Mouse (Mus musculus) ES-E14 (cell line): ENCODE results near the gene Prkcz. TPM values are rescaled to one million over a fixed set of nuclear protein-coding genes. Genes with fewer than 3 reads are reported as not detected.

Source experiments
- DNase-seq: peaks from one replicate; pipeline ENCODE4 v3.0.0-alpha.2; 2013; ENCODE audit warnings: low read depth, low spot score
- H3K27ac ChIP-seq: 2 replicates; pipeline ENCODE4 v1.5.1; 2012; ENCODE audit warnings: low read depth, mild to moderate bottlenecking, low read length, moderate library complexity, mixed read lengths; ENCODE audit not compliant: poor library complexity, insufficient read depth, severe bottlenecking
- H3K36me3 ChIP-seq: 2 replicates; pipeline ENCODE4 v1.6.1; 2012; ENCODE audit warnings: mild to moderate bottlenecking, low read length, moderate library complexity, mixed read lengths; ENCODE audit not compliant: control insufficient read depth, poor library complexity, insufficient read depth, severe bottlenecking
- H3K4me1 ChIP-seq, 2 experiments: fragments of 150-350 bp in 1 of 2; sonication (generic) in 1 of 2; 2 replicates each; pipeline ENCODE4 v1.6.1; 2012; ENCODE audit warnings: low read length in 2 of 2, mild to moderate bottlenecking in 1 of 2, mixed read lengths in 1 of 2; ENCODE audit not compliant: control insufficient read depth in 2 of 2, insufficient read depth in 2 of 2, poor library complexity in 1 of 2
- H3K4me3 ChIP-seq, 2 experiments: fragments of 150-350 bp in 1 of 2; sonication (generic) in 1 of 2; 2 replicates each; pipeline ENCODE4 v1.5.1; 2012; ENCODE audit warnings: low read length in 2 of 2, low read depth in 1 of 2, mild to moderate bottlenecking in 1 of 2, mixed read lengths in 1 of 2; ENCODE audit not compliant: insufficient read depth in 1 of 2, poor library complexity in 1 of 2, severe bottlenecking in 1 of 2
- H3K9ac ChIP-seq: 2 replicates; pipeline ENCODE4 v1.6.1; 2012; ENCODE audit warnings: low read depth, mild to moderate bottlenecking, low read length, mixed read lengths; ENCODE audit not compliant: poor library complexity, insufficient read depth, severe bottlenecking
- H3K9me3 ChIP-seq: fragments of 150-350 bp; sonication (generic); 2 replicates; pipeline ENCODE4 v1.6.1; 2012; ENCODE audit warnings: low read depth, mild to moderate bottlenecking, low read length; ENCODE audit not compliant: control insufficient read depth, insufficient read depth
- CHD2 ChIP-seq: IDR thresholded peaks from 2 replicates; pipeline ENCODE4 v1.6.1; 2014; ENCODE audit warnings: mild to moderate bottlenecking, low read depth, low read length, inconsistent platforms
- HCFC1 ChIP-seq: IDR thresholded peaks from 2 replicates; pipeline ENCODE4 v1.6.1; 2012; ENCODE audit warnings: low read length, inconsistent platforms, borderline replicate concordance; ENCODE audit not compliant: insufficient read depth
- MAFK ChIP-seq: IDR thresholded peaks from 2 replicates; pipeline ENCODE4 v1.6.1; 2014; ENCODE audit warnings: mild to moderate bottlenecking, low read depth, low read length, inconsistent platforms; ENCODE audit not compliant: insufficient read depth
- ZC3H11A ChIP-seq: IDR thresholded peaks from 2 replicates; pipeline ENCODE4 v1.6.1; 2012; ENCODE audit warnings: low read depth, mild to moderate bottlenecking, inconsistent platforms, low read length, borderline replicate concordance
- ZNF384 ChIP-seq: IDR thresholded peaks from 2 replicates; pipeline ENCODE4 v1.6.1; 2012; ENCODE audit warnings: low read depth, low read length, inconsistent platforms
- in situ Hi-C, 2 experiments: fragments of 600-800 bp; cut with MboI; formaldehyde crosslinking; loops; one replicate each; pipeline ENCODE4 v1.15.1; 2025; ENCODE audit warnings: low sequenced_read_pairs in 2 of 2, inconsistent platforms in 1 of 2; ENCODE audit not compliant: unreplicated experiment in 2 of 2
- total RNA-seq: library from RNA; depleted of rRNA; stranded (reverse); fragments of 300-350 nt; gene quantifications from 2 replicates; pipeline ENCODE4 v1.2.3, GENCODE M21; 2012

Gene Prkcz
- total RNA-seq, 1 experiment = 17.0 TPM

DNA sequence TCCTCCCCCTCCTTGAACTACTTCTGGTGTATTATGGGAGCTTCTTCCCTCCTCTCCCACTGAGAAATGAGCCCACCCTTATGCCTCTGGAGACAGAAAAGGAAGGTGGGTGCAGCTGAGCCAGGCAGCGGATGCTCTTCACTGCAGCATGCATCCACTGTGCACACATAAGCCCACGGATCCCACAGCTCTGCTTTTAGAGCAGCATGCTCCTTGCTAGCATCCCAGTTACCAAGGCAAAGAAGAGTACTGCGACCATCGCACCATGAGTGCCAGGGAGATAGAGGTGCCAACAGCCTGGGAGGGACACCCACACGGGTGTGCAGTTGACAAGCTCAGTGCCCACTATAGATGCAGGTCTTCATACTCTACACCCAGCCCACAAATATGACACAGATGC is 34.3 kb upstream of the Prkcz start:
- in situ Hi-C loops = no loop called here
- H3K36me3 ChIP-seq = no peaks in the 10 kb centered on the region
- TF ChIP-seq ZC3H11A = no peak

DNA sequence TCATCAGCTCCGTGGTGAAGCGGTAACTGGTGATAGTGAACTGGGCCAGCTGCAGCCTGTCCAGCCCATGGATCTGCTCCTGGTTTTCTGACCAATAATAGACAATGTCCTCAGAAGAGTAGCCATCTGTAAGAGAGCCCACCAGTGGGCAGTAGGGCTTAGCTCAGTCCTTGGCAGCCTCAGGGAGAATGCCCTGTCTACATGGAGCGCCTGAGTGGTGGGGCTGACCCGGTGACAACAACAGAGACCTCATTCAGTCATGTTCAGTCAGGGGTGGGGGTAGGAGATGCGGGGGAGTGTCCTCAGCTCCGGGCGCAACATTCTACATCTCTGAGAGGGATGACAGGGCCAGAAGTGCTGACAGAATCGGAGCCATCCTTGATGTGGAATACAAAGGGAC is 26.0 kb upstream of the Prkcz start:
- Histone ChIP-seq H3K4me3 (no peak overlapping the region), H3K9me3 (no peaks in the 10 kb centered on the region), H3K36me3 (no peaks in the 10 kb centered on the region), H3K27ac (no peak overlapping the region), H3K4me1 (no peaks in the 10 kb centered on the region), H3K9ac (no peak overlapping the region)
- TF ChIP-seq ZC3H11A = no peak
- no peak for TF ChIP-seq HCFC1
- TF ChIP-seq MAFK = no peak
- TF ChIP-seq ZNF384 = no peak
- TF ChIP-seq CHD2 = no peak
- no peak for DNase-seq
- in situ Hi-C loops = no loop called here

More for the DNA sequence above, 34.3 kb upstream of the Prkcz start:
- no peak overlapping the region for H3K4me3 ChIP-seq
- H3K9me3 ChIP-seq = no peaks in the 10 kb centered on the region
- H3K9ac ChIP-seq = no peak overlapping the region
- no peak for DNase-seq
- no peak overlapping the region for H3K27ac ChIP-seq
- peaks cover 0 to 3% of the 10 kb centered on the region in 2 experiments; a peak in 1 of 4 replicates for H3K4me1 ChIP-seq

DNA sequence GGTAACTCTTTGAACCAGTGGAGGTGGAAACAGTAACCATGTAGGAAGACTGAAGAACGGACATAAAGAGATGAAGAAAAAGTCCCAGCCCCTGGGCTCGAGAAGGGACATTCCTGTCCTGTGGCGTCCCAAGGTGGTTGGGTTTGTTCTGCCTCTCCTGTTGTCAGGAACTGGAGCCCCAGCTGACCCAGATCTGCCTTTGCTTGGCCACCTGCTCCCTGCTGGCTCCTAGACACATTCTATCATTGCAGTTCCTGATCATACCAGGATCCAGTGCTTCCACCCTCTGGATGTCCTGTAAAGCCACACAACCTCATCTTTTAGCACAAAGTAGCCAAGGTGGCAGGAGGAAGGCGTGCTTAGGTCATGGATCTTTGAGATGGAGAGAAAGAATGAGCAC is 22.2 kb upstream of the Prkcz start:
- Histone ChIP-seq H3K9ac (no peak overlapping the region), H3K9me3 (no peaks in the 10 kb centered on the region), H3K27ac (no peak overlapping the region), H3K36me3 (no peaks in the 10 kb centered on the region), H3K4me3 (no peak overlapping the region), H3K4me1 (no peaks in the 10 kb centered on the region; a peak in 1 of 4 replicates)
- in situ Hi-C loops = no loop called here
- no peak for TF ChIP-seq ZNF384
- no peak for TF ChIP-seq ZC3H11A
- no peak for TF ChIP-seq MAFK
- TF ChIP-seq CHD2 = no peak
- TF ChIP-seq HCFC1 = no peak
- no peak for DNase-seq

DNA sequence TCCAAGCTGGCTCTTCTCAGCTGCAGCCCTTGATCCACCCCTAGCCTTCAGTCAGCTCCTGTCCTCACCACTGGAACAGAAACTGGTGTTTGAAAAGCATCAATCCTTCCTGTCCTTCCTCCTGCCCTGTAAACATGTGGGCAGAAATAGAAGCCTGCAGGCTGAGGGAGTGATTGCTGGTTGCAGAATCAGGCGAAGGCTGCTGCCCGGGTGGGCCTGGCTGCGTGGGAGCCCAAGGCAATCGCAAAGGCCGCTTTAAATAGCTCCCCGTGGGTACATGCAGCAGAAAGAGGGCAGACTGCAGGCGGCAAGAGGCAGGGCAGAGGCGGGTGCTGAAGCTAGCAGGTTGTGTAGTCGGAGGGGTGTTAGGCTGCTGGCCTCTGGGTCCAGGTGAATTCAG is 21.6 kb upstream of the Prkcz start:
- no peak overlapping the region for H3K4me3 ChIP-seq
- H3K36me3 ChIP-seq = no peaks in the 10 kb centered on the region
- no peak overlapping the region for H3K27ac ChIP-seq
- in situ Hi-C loops = no loop called here
- H3K4me1 ChIP-seq = peaks cover 0 to 4% of the 10 kb centered on the region in 2 experiments; a peak in 2 of 4 replicates
- no peaks in the 10 kb centered on the region for H3K9me3 ChIP-seq
- H3K9ac ChIP-seq = no peak overlapping the region
- DNase-seq = no peak
- no peak for TF ChIP-seq HCFC1
- no peak for TF ChIP-seq ZNF384
- no peak for TF ChIP-seq MAFK
- TF ChIP-seq CHD2 = no peak
- no peak for TF ChIP-seq ZC3H11A

DNA sequence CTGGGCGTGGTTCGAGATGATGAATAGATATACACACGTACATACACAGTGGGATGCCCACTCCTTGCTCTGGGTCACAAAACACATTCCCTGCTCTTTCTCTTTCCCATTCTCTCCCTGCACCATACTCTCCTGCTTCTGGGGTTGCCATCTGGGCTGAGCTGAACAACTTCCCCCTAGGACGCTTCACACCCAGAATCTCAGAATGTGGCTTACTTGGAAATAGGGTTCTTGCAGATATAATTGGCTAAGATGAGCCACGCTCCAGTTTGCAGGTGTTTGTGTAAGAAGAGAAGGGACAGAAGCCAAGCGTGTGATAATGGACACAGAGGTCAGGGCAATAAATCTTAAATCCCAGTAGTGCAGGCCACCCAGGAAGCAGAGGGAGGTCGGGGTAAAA is 20.8 kb upstream of the Prkcz start:
- Histone ChIP-seq H3K9me3 (no peaks in the 10 kb centered on the region), H3K27ac (no peak overlapping the region), H3K4me1 (peaks cover 0 to 4% of the 10 kb centered on the region in 2 experiments; a peak in 2 of 4 replicates), H3K4me3 (no peak overlapping the region), H3K9ac (no peak overlapping the region), H3K36me3 (no peaks in the 10 kb centered on the region)
- in situ Hi-C loops = no loop called here
- DNase-seq = no peak
- no peak for TF ChIP-seq HCFC1
- no peak for TF ChIP-seq MAFK
